Mouse (Mus musculus): ENCODE measurements around the gene Il6st.
"Not testable (repeated sequence)": the region's sequence is repeated elsewhere in the genome, so short reads cannot be mapped to it uniquely, and the experiment has no call there.

Il6st gene

GRCm38 (mm10) chr13:112463868-112464625 is at the start of gene Il6st:
Il6st (plus strand) TSS chr13:112464070.
- ATAC-seq (ENCODE audit: low TSS enrichment): peak; percentile 97

GRCm38 (mm10) chr13:112415896-112416295 is 48.0 kb upstream of the Il6st start:
- no peak for ATAC-seq (ENCODE audit: low TSS enrichment)

- ATAC-seq (ENCODE audit: low TSS enrichment): no peak
Measured at GRCm38 (mm10) chr13:112416410-112417162, 47.3 kb upstream of the Il6st start.

- no peak for ATAC-seq (ENCODE audit: low TSS enrichment)
Measured at GRCm38 (mm10) chr13:112417163-112417523, 46.7 kb upstream of the Il6st start.

GRCm38 (mm10) chr13:112417861-112418423 is 45.9 kb upstream of the Il6st start:
- no peak for ATAC-seq (ENCODE audit: low TSS enrichment)

- ATAC-seq (ENCODE audit: low TSS enrichment): no peak
Measured at GRCm38 (mm10) chr13:112418595-112418994, 45.3 kb upstream of the Il6st start.

- ATAC-seq (ENCODE audit: low TSS enrichment): no peak
Measured at GRCm38 (mm10) chr13:112424212-112424611, 39.7 kb upstream of the Il6st start.

GRCm38 (mm10) chr13:112424635-112425034 is 39.2 kb upstream of the Il6st start:
- ATAC-seq (ENCODE audit: low TSS enrichment): no peak

GRCm38 (mm10) chr13:112425181-112425654 is 38.7 kb upstream of the Il6st start:
- no peak for ATAC-seq (ENCODE audit: low TSS enrichment)

GRCm38 (mm10) chr13:112426265-112427135 is 37.4 kb upstream of the Il6st start:
- ATAC-seq (ENCODE audit: low TSS enrichment): no peak

GRCm38 (mm10) chr13:112427136-112427470 is 36.8 kb upstream of the Il6st start:
- ATAC-seq (ENCODE audit: low TSS enrichment): not testable (repeated sequence)

GRCm38 (mm10) chr13:112427521-112427920 is 36.3 kb upstream of the Il6st start:
- no peak for ATAC-seq (ENCODE audit: low TSS enrichment)

- no peak for ATAC-seq (ENCODE audit: low TSS enrichment)
Measured at GRCm38 (mm10) chr13:112433271-112433670, 30.6 kb upstream of the Il6st start.

GRCm38 (mm10) chr13:112435241-112436075 is 28.4 kb upstream of the Il6st start:
- ATAC-seq (ENCODE audit: low TSS enrichment): no peak

GRCm38 (mm10) chr13:112436288-112436687 is 27.6 kb upstream of the Il6st start:
- ATAC-seq (ENCODE audit: low TSS enrichment): no peak

GRCm38 (mm10) chr13:112438001-112438868 is 25.6 kb upstream of the Il6st start:
- ATAC-seq (ENCODE audit: low TSS enrichment): no peak

GRCm38 (mm10) chr13:112439105-112439818 is 24.6 kb upstream of the Il6st start:
- no peak for ATAC-seq (ENCODE audit: low TSS enrichment)

GRCm38 (mm10) chr13:112439917-112440361 is 23.9 kb upstream of the Il6st start:
- ATAC-seq (ENCODE audit: low TSS enrichment): 0 out of 2 replicates have a peak, but pooled peaks have one; percentile 23

- no peak for ATAC-seq (ENCODE audit: low TSS enrichment)
Measured at GRCm38 (mm10) chr13:112440668-112441067, 23.2 kb upstream of the Il6st start.

Data from frontal cortex, adult (tissue).